Mouse (Mus musculus) urinary bladder, postnatal 4 days (tissue): Measurements from ENCODE around the gene Gpnmb.

ENCODE experiments used
- DNase-seq, 2 experiments: peaks; one replicate each; pipeline ENCODE4 v3.0.0; 2021 to 2022; ENCODE audit warnings: low spot score in 2 of 2

The Gpnmb gene

DNA sequence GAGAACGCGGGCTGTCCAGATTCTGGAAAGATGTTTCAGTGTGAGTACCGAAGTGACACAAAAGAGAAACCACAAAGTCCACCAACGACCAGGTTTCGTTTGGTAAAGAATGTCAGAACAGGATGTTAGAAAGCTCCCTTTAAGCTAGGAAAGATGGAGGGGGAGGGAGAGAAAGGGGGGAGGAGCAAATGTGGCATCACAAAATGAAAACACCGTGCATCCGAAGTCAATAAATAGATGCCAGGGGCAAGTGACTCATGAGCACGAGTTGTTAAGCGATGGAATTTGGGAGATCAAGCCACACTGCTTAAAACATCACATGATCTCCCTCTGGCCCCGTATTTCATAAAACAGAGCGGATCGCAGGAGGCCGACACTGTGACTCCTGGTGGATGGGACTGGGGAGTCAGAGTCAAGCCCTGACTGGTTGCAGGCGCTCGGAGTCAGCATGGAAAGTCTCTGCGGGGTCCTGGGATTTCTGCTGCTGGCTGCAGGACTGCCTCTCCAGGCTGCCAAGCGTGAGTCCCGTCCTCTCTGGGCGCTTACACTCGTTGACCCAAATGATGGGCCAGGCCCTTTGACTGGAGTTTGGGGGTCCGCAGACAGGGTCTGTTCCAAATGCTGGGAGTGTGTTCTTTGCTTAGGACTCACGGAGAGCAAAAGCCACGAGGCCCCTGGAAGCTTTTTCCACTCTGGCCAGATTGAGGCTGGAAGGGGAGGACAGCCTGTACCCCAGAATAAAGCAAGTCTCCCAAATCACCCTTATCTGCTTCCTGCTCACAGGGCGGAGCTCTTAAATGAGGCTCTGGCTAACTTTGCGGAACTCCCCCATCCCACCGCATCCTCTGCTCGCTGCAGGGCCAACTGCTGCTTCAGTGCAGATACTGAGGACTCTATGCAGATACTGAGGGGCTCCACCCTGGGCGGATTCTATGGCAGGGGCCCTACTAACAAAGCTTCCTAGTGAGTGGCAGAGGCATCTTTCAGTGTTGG, at the start of gene Gpnmb:
Gpnmb (plus strand) TSS at position 272 of the 993 bp plus-strand sequence.
- no peak for DNase-seq

DNA sequence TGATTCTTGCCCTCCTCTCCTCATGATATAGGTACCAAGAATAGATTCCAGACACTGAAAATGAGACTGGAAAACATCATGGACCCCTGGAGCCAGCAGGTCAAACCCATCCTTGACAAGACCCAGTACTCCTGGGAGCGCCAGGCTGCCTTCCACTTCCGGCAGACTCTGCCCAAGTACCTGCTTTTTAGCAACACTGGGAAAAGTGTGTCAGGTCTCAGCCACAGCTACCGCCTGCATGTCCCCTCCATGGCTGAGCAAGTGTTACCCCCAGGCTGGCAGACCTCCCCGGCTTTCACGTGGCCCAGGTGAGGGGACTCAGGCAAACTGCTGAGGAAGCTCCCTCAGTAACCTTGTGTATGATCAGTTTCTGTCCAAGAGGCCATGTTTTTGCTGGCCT, 46.4 kb upstream of the Gpnmb start:
- DNase-seq = peak in 1 of 2 experiments; percentile 53

DNA sequence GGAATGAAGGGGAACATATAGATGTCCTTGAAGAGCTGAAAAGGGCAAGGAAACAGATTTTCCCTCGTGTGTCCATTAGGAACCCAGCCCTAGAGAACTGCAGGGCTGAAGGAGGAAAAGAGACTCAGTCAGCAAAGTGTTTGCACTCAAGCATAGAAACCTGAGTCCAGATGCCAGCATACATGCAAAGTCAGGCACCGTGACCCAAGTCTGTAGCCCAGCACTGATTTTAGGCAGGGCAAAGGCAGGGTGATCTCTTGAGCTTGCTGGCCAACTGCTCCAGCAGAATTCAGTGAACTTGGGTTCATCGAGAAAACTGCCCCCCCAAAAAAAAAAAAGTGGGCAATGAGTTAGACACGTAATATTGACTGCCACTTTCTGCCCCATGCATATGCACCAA, 44.4 kb upstream of the Gpnmb start:
- DNase-seq = peak in 1 of 2 experiments; percentile 19

DNA sequence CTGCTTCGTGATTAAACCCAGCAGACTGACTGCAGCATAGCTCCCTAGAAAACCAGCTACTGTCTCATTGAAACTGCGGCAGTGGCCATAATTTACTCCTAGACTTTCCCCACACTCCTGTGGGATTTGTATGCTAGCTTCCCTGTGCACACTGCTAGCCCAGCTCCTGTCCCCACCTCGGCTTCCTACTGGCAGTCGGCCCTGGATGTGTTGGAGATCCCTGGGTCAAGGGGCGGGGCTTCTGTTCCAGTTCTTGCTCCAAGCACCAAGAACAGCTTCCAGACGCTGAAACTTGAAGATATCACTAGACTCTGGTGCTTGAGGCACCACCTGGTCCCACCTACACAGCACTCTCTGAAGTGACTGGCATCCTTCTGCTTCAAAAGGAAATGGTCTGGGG, 38.2 kb upstream of the Gpnmb start:
- no peak for DNase-seq

DNA sequence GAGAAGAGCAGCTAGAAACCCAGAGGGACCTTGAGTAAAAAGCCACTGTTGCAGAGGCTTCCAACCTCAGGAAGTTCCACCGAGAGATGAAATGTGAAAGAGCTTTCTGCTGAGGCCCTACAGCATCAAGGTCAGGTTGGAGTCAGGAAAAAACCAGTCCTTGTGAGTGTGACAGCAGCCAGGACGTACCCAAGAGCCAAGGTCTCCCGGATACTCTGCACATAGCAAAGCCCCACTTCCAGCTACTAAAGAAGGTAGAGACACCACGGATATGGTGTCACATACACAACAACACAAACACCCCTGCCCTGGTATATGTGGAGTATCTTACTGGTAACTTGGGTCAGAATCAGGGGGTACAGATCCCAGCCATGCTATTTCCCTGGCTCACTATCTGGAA, 37.5 kb upstream of the Gpnmb start:
- DNase-seq = no peak

DNA sequence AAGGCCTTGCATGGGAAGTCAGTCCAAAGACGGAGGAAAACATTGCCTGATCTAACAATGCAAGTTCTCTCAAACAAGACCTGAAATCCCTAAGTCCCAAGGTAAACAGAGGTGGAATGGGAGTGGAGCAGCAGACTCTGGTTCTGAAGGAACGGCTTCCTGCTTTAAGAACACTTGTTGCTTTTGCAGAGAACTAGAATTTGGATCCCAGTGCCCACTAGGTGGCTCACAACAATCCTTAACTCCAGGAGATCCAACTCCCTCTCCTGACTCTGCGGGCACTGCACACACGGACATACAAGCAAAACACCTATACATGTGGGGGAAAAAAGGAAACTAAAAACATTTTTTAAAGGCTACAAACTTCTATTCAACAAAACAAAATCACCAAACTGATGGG, 33.0 kb upstream of the Gpnmb start:
- no peak for DNase-seq

DNA sequence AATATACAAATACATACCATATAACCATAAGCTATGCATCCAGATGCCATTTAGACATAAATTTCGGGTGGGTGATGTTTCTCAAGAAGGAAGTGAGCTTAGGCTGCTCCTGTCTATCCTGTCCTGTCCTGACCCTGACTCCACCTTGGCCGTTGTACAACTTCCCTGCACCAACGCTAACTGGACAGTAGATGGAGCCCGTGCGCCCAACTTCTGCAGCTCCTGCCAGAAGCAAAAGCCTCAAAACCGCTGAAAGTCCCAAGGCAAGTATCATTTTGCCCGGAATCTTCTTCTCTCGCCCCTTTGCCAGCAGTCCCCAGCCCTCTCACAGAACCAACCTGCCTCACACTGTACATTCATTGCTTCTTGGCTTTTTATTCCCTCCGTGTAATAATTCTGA, 28.4 kb upstream of the Gpnmb start:
- DNase-seq = peak; percentile 38 to 70

DNA sequence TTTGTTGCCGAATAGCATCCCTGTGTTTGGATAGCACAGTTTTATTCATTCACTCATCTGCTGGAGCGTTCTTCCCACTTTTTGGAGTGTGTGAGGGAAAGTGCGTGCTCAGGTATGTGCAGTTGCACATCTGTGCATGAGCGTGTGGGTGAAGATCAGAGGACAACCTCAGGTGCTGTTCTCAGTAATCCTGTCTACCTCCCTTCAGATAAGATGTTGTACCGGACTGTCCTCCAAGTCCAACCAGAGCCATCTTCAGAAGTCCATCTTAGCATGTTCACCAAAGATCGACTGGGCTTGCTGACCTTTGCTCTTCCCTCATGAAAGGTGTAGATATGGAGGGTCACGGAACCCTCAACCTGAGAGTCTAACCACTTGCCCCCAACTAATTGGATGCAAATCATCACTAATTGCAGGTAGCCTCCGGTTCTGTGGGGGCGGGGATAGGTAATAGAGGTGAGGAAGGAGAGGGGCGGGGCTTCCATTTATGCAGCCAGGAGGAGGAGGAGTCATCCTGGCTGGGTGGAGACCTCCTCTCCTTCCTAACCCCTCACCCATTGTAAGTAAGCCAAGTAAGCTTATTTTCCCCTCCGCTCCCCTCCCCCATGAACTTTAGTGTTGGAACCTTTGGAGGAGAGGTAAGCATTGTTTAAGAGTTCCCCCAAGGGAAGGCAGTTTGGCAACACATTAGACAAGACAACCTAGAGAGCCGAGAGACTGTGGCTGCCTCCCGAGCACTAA, 27.8 kb upstream of the Gpnmb start:
- DNase-seq = no peak

DNA sequence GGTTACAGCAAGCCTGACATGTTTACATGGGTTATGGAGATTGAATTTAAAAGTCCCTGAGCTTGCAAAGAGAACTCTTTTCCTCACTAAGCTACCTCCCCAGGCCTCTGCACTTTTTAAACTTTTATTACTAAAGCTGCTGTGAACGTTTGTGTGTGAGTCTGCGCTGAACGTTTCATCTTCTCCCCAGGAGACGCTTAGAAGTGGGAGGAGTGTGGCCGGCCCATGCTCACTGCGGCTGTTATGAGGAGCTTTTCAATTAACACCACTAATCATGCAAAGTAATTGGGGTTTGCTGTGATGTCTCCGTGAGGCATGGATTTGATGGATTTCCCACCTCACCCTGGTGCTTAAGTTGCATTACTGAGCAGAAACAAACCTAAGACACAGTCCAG, 27.2 kb upstream of the Gpnmb start:
- DNase-seq = no peak

DNA sequence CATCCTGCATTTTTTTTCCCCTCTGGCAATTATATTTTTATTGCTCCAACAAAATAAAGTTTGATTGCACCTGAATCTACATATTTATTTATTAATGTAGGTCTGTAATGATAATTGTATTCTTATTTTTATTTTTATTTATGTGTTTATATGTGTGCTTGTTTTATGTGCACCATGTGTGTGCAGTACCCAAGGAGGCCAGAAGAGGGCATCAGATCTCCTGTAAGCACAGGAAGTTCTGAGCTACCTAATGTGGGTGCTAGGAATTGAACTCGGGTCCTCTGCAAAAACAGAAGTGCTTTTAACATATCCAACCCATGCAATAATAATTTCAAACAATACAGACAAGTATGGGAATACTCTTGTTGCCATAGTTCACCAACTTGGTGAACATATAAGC, 26.7 kb upstream of the Gpnmb start:
- DNase-seq = no peak

DNA sequence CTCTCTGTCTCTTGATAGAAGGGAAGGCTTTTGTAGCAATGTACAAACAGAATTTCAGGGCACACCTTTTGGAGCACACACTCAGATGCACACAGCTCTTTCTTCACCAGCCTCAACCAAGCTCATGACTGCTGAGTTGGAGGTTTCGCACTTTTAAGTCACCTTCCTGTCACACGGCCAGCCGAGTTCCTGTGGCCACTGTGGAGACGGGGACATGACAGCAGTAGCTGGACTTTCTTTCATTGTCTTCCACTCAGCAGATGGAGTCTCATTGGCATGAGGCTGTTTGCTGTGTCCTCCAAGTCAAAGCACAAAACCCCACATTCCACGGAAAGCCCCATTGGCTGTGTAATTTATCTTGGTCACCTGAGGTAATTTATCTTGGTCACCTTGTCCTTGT, 25.2 kb upstream of the Gpnmb start:
- DNase-seq = no peak

DNA sequence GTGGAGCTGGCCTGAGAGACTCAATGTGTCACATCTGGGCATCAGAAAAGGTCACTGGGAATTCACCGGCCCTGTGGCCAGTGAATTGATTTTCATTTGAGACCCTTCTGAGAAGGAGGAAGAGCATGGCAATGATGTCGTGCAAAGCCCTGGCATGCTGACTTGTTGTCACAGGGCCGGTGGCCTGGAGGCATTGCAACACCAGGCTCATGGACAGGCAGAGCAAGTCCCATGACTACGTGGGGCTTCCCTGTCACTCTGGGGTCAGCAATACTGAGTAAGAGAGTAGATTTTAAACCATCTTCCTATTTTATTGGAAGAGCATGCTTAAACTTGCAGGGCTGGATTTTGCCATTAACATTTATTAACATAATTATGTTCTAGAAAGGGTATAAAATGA, 23.3 kb upstream of the Gpnmb start:
- no peak for DNase-seq

DNA sequence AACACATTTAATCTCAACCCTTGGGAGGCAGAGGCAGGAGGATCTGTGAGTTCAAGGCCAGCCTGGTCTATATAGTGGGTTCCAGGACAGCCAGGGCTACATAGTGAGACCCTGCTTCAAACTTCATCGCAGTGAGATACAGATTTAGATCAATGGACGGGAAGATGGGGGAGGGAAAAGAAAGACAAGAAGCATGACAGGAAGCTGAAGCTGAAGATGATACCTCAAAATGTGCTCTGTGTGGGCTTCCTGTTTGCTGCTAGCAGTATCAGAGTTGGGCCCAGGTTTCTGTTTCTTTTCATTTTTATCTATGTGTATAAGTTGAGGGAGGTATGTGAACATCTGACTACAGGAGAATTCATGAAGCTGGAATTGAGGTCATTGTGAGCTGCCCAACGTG, 22.9 kb upstream of the Gpnmb start:
- no peak for DNase-seq

DNA sequence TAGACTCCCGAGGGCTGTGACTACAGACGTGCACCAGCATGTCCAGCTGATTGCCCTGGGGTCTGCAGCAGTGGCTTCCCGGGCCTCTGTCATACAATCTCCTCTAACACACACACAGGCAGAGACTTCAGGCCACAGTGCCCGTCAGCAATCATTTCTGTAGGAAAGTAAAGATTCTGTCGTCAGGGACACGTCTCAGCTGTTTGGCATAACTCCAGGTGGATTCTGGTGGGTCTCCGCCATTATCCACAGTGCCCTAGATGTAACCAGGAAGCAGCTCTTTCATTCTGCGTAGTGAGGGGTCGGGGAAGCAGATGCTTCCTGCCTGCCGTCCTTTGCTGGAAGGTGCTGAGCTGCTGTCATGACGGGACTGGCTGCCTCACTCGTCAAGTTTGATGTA, 19.2 kb upstream of the Gpnmb start:
- no peak for DNase-seq

DNA sequence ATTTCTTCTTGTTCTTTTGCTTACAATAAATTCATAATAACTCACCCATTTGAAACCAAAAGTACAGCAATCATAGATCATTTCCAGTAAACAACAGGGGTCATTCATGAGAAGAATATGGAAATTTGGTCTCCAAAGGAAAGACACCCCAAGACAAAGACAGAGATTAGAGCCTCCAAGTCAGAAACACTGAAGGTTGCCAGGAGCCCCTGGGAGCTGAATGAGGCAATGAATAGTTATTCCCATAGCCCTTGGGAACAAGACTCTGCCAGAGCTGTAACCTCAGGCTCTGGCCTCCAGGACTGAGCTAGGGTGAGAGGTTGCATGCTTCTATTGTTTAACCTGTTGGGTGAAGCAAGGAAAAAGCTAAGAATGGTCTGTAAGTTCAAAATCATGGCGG, 17.0 kb upstream of the Gpnmb start:
- no peak for DNase-seq

DNA sequence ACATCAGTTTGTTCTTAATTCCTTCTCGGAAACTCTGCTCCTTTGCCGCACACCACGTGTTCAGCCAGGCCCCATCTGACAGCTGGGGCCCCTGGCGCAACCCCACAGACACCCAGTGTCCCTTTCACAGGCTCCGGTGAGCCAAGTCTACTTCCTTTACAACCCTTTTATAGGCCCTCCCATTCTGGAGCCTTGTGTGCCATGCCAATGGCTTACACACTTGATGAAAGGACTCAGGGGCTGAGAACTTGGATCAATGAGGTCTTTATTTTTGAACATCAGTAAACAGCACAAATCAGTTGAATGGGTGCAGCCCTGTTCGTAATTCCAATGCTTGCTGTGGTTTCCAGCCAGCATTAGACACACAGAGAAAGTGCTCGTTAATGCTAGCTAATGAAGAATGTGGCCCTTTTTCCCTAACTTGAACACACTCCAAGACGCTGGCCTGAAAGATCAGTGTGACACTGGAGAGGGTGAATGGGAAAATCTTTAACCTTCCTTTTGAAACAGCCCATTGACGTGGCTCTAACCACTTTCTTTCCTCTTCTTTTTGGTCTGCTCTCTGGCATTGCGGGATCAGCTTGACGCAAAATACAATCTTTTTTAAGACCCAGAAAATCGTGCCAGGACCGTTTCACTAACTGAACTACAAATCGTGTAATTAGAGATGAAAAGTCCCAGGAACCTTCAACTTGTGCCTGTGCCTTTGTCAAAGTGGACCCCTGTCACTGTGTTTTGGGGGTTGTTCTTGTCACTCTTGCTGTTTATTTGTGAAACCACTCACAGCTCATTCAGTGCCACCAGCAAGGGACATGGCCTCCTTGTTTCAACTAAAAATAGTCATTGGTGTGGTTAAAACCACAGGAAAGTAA, 15.0 kb upstream of the Gpnmb start:
- DNase-seq = no peak

DNA sequence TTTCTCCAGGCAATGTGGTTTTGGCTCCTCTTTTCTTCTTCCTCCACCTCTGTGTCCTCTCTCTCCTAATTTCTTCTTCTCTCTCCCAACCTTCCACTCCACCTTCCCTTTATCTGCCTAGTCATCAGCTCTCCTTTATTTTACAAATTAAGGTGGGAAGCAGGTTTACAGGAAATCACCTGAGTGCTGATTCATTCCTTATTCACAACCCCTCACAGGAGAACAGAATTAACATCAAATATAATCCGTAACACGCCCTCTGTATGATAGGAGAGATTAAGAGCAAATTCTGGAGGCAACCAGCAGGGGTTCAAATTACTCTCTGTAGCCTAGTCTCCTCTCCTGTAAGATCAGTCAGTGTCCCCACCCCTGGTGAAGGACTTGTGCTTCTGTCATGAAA, 14.0 kb upstream of the Gpnmb start:
- no peak for DNase-seq

DNA sequence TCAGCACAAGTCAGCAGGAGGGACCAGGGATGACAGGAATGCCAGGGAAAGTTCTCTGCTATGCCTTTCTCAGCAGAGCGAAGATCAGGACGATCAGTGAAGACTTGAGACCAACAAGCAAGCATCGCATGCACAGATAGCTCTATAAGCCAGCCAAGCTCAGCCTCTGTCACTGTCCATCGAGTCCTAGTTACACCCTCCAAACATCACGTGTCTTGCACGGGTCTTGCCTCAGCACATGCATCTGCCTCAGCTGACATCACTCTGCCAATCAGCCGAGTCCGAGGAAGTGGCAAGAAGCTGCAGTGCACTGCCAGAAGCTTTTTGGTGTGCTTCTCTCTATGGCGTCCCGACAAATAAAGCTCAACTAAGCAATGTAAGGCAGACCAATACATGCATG, 13.0 kb upstream of the Gpnmb start:
- no peak for DNase-seq

DNA sequence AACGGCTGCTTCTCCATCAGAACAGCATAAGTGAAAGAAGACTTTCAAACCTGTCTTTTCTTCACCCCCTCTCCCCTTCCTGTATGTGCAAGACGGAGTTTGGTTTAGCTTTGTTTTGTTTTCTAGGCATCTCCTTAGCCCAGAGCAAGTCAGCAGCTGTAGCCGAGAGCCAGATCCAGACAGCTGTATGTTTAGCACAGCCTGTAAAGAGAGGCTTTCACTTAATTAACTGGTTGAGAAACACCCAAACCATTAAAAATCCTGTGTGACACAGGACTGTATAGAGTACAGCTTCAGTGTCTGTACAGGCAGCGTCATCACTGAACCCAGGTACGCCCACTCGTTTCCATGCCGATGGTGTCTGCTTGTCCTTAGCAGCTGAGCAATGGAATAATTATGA, 11.1 kb upstream of the Gpnmb start:
- DNase-seq = no peak

DNA sequence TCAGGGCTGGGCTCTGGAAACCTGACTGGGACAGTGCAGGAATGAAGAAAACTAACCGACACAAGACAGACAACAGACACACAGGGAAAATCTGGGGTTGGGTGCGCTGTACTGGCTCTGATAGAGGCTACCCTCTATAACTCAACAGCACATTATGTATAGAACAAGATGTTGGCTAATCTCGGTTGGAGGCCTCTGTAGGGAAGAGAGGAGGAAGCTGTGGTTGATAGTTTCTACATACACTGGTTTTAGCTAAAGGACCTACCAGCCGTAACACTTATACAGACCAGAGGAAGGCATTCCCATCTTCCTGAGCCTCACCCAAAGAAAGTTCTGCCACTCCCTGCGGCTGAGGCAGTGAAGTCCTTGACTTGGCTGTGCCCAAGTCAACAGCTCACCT, 9.8 kb upstream of the Gpnmb start:
- no peak for DNase-seq

DNA sequence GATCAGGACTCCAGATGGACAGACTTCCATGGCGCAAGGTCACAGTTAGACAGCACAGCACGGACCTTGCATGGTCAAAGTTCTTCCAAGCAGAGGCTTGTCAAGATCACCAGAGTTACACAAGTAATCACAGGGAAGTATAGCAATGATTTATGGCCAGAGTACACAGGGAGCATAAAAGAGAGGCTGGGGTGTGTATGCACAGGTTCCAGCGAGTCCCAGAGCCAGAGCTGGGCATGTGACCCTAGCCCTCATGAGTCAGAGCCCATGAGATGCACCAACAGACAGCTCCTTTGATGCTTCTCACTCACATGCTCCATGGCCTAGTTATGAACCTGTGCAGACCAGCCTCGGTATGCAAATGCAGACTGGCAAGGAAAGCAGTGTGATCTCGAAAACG, 8.3 kb upstream of the Gpnmb start:
- peak in 1 of 2 experiments; percentile 26 for DNase-seq

DNA sequence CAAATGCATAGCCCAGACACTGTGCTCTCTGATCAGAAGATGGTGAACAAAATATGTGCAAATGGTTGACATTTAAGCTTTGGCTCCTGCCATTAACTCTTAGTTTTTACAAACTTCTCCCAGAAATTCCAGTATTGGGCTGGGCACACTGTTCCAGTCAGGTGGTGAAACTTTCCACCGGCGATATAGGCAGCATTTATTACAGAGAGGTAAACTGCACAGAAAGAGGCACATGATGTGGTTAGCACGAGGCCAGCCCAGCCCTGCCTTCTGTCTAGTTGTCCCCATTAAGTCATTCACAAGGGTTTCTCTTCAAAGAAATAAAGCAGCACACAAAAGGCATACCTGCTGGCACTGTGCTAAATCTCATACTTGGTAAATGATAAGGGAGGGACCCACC, 7.6 kb upstream of the Gpnmb start:
- no peak for DNase-seq
